Mouse (Mus musculus) urinary bladder, adult 2 months (tissue): ENCODE results near the gene Wdr41. TPM values are rescaled to one million over a fixed set of nuclear protein-coding genes. Genes with fewer than 3 reads are reported as not detected.

Source experiments
- DNase-seq: peaks from one replicate; pipeline ENCODE4 v3.0.0; 2022; ENCODE audit warnings: low spot score
- polyA plus RNA-seq: library from polyadenylated mRNA; depleted of rRNA; stranded (reverse); fragments of >200 nt; gene quantifications from 2 replicates; pipeline ENCODE4 v1.2.3, GENCODE M21; 2012; rRNA removed

The Wdr41 gene
- polyA plus RNA-seq, 1 experiment = 20.2 TPM

GRCm38 (mm10) chr13:95034715-95035114 is 58.6 kb downstream of the Wdr41 start:
- DNase-seq = no peak

DNA sequence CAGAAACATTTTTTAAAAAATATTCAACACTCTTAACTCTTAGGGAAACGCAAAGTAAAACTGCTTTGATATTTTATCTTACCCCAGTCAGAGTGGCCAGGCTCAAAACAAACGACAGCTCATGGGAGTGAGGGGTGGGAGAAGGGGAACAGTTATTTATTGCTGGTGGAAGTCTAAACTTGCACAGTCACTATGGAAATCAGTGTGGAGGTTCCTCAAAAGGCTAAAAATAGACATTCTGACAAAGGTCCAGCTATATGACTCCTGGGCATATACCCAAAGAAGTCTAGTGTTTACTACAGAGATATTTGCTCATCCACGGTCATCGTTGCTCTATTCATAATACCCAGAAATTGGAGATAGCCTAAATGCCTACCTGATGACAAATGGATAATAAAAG is 62.1 kb downstream of the Wdr41 start:
- no peak for DNase-seq

- no peak for DNase-seq
Observed at GRCm38 (mm10) chr13:95040140-95040738, 64.1 kb downstream of the Wdr41 start.

GRCm38 (mm10) chr13:95044108-95044507 is 68.0 kb downstream of the Wdr41 start:
- no peak for DNase-seq

GRCm38 (mm10) chr13:95050398-95050797 is 74.3 kb downstream of the Wdr41 start:
- no peak for DNase-seq

DNA sequence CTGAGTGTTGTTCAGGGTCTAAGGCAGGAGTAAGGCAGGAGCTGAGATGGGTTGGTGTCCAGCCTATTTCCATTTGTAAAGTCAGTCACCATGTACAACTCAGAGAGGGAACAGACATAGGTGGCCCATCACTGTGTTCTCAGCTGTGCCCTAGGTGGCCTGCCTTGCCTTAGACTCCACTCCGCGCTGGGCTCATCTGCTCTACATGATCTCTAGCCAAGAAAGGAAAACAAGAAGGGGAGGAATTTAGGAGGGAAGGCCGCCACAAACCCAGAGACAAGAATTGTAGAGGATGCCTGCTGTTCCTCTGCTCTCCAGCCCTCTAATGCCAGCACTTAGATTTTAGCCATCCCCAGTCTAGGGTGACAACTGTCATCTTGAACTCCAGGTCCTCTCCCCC is 76.3 kb downstream of the Wdr41 start:
- no peak for DNase-seq

GRCm38 (mm10) chr13:95055742-95056388 is 79.7 kb downstream of the Wdr41 start:
- DNase-seq = no peak

DNA sequence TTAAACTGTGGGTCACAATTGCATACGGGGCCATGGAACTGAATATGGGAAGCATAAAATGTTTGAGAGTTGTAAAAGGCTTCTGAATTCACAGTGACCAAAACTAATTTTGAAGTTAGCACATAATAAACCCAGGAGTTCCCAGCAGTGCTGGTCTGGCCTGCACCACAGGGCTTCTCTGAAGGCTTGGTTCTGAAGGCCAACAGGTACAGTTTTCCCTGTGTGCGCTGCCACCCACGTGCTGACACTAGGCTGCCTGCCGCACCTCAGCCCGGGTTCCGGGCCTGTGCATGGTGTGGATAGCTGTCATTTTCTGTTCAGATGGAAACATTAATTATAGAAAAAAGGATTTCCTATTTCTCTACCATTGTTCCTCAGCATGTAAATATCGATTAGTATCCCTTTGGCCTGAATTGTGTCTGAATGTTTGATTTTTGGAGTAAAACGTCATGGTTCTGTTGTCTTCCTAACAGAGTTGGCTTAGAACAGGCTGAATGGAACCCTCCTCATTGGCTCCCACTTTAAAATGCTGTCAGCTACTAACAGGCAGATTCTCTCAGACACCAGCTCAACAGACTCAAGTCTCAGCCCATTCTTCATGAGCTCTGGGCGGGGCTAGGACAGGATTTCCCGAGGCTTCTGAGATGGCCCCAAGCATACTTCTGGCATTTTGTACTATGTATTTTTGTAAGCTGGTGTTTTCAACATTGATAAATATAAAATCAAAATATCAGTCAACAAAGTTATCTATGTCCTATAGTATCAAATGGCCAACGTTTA is 80.5 kb downstream of the Wdr41 start:
- DNase-seq = no peak

DNA sequence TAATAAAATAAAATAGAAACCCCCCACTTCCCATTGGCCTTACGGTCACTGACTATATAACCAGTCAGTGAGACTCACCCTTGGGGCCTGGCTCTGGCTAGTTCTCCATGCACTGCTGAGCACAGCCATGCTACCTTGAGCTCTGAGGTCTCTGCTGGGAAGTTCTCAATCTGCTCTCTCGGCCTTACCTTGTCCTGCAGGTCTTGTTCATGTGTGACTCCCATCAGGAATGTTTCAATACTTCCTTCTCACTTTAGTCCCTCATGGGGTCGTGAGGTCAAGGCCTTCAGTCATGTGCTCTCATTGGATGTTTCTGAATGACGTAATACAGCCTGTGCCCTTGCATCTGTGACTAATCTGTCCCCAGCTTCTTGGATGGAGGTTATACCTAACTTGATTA is 82.7 kb downstream of the Wdr41 start:
- DNase-seq = no peak

- DNase-seq = no peak
Observed at GRCm38 (mm10) chr13:95063390-95064017, 87.4 kb downstream of the Wdr41 start.

DNA sequence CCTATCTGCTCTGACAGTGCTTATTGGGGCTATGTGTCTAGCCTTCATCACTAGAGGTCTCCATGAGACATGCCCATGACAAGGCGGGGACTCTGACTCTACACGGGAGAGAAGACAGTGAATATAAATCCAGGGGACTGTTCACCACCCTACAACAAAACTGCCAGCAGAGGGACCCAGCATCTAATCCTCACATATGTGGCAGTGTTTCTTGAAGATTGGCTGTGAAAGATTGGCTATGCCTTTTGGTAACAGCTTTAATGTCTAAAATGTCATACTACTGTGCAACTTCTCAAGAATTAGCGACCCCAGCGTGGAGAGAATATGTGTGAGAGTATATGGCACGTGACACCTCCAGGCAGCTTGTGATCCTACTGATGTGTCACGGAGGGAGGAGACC is 91.7 kb downstream of the Wdr41 start:
- no peak for DNase-seq

DNA sequence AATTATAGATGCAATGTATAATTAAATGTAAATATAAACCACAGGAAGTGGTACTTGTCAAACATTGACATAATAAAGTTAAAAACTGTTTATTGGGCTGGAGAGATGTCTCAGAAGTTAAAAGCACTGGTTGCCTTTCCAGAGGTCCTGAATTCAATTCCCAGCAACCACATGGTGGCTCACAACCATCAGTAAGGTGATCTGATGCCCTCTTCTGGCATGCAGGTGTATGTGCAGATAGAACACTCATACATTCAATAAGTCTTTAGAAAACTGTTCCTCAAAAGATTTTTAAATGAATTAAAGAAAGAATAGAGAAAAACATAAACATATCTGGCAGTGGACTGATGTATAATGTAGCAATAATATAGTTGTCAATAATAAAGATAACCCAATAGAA is 94.1 kb downstream of the Wdr41 start:
- DNase-seq = no peak

Other genes with a start within 250 kb of the Wdr41 start
- gene Tbca, start 187.4 kb upstream of the Wdr41 start, polyA plus RNA-seq = 344 and 359 TPM in 2 replicates
- not detected in 2 replicates for gene Otp, start 100.7 kb upstream of the Wdr41 start, polyA plus RNA-seq